In genomic region chr9:71769701-71770100, GRCm38 (mm10) we compare ENCODE assay signal across 12 mouse cellular contexts. TPM values are rescaled to one million over a fixed set of nuclear protein-coding genes. Genes with fewer than 3 reads are reported as not detected.
DNase-seq lines count a peak whose midpoint lies in the region; ATAC-seq lines count a peak whose summit lies in the region.
"Had no signal": no experiment of that assay in that cellular context is flagged by ENCODE, and none has a peak within 500 bp of the region (broad histone marks: within the 10 kb centered on the region; RNA-seq: fewer than 3 reads in every experiment).

No protein-coding gene starts in this region.

- H3K4me1 ChIP-seq in heart, embryonic 11.5 days (ENCODE audit: control insufficient read depth, insufficient read depth, low read length): peaks cover 22% of the 10 kb centered on the region
- peaks cover 13% of the 10 kb centered on the region for H3K4me1 ChIP-seq in lung, embryonic 16.5 days (replicated peaks; ENCODE audit: control insufficient read depth, insufficient read depth, low read length)
- H3K4me1 ChIP-seq in intestine, embryonic 16.5 days (ENCODE audit: control insufficient read depth, insufficient read depth, low read length): peaks cover 4% of the 10 kb centered on the region
- peaks cover 19% of the 10 kb centered on the region for H3K4me1 ChIP-seq in neural tube, embryonic 15.5 days

- intact Hi-C loops in heart, postnatal 25 days (cut with DNase I): no loop called here
- intact Hi-C loops in left cerebral cortex, postnatal 36 days (cut with DNase I): no loop called here

- no peaks in the 10 kb centered on the region for H3K36me3 ChIP-seq in heart, embryonic 11.5 days (ENCODE audit: control insufficient read depth, insufficient read depth, low read length)
- H3K36me3 ChIP-seq in lung, embryonic 16.5 days (ENCODE audit: control insufficient read depth, insufficient read depth, low read length): no peaks in the 10 kb centered on the region
- H3K36me3 ChIP-seq in intestine, embryonic 16.5 days (ENCODE audit: control insufficient read depth, insufficient read depth, low read length): no peaks in the 10 kb centered on the region
- no peaks in the 10 kb centered on the region for H3K36me3 ChIP-seq in neural tube, embryonic 15.5 days

- no peaks in the 10 kb centered on the region for H3K27me3 ChIP-seq in heart, embryonic 11.5 days (ENCODE audit: control insufficient read depth, insufficient read depth, low read length)
- H3K27me3 ChIP-seq in lung, embryonic 16.5 days (ENCODE audit: control insufficient read depth, insufficient read depth, low read depth, low read length): no peaks in the 10 kb centered on the region
- H3K27me3 ChIP-seq in intestine, embryonic 16.5 days (replicated peaks; ENCODE audit: control insufficient read depth, insufficient read depth, low read length): no peaks in the 10 kb centered on the region
- H3K27me3 ChIP-seq in neural tube, embryonic 15.5 days (replicated peaks): peaks cover 16% of the 10 kb centered on the region

- 7% methylated on average over 9 of the region's 9 CpGs for WGBS in heart, embryonic 11.5 days (ENCODE audit: insufficient replicate concordance)
- 16% methylated on average over 9 of the region's 9 CpGs for WGBS in lung, embryonic 16.5 days
- WGBS in intestine, embryonic 16.5 days: 35% methylated on average over 9 of the region's 9 CpGs
- WGBS in neural tube, embryonic 15.5 days: 31% methylated on average over 9 of the region's 9 CpGs

- ATAC-seq in heart, embryonic 11.5 days (replicated peaks; ENCODE audit: insufficient number of reproducible peaks, low FRiP score, low TSS enrichment): no peak
- ATAC-seq in lung, embryonic 16.5 days (ENCODE audit: low read depth): no peak
- ATAC-seq in intestine, embryonic 16.5 days: no peak
- no peak for ATAC-seq in neural tube, embryonic 15.5 days (ENCODE audit: low FRiP score)
- ATAC-seq: CD4-positive, CD25-positive, alpha-beta regulatory T cell, adult 4 months had no signal

- H3K9ac ChIP-seq in heart, embryonic 11.5 days (ENCODE audit: low read depth, low read length): peak overlapping the region; percentile 86
- no peak overlapping the region for H3K9ac ChIP-seq in lung, embryonic 16.5 days (ENCODE audit: low read length)
- H3K9ac ChIP-seq in intestine, embryonic 16.5 days (ENCODE audit: low read depth, low read length): no peak overlapping the region
- H3K9ac ChIP-seq in neural tube, embryonic 15.5 days (replicated peaks): peak overlapping the region; percentile 17; the same call in 1 of the 2 replicates

- H3K9me3 ChIP-seq in heart, embryonic 11.5 days (replicated peaks; ENCODE audit: control insufficient read depth, low read length): no peaks in the 10 kb centered on the region
- H3K9me3 ChIP-seq in lung, embryonic 16.5 days (ENCODE audit: control insufficient read depth, low read length): no peaks in the 10 kb centered on the region
- H3K9me3 ChIP-seq in intestine, embryonic 16.5 days (ENCODE audit: control insufficient read depth, low read length): no peaks in the 10 kb centered on the region
- no peaks in the 10 kb centered on the region for H3K9me3 ChIP-seq in neural tube, embryonic 15.5 days (replicated peaks)

- no peak for DNase-seq in heart, postnatal 25 days (ENCODE audit: low spot score)
- DNase-seq in lung, adult 18-20 months: no peak
- DNase-seq in left cerebral cortex, postnatal 36 days (ENCODE audit: low spot score in 2 of 2): no peak
- no peak for DNase-seq in cerebellum, postnatal 4 days (ENCODE audit: low spot score in 2 of 2)
- DNase-seq: kidney, adult 11 months; right cerebral cortex, adult 18-20 months; thymus, adult 2 months had no signal

- no peak overlapping the region for H3K27ac ChIP-seq in heart, embryonic 11.5 days (ENCODE audit: low read depth, low read length)
- no peak overlapping the region for H3K27ac ChIP-seq in lung, embryonic 16.5 days (ENCODE audit: low read length)
- H3K27ac ChIP-seq in intestine, embryonic 16.5 days (ENCODE audit: low read length): no peak overlapping the region
- no peak overlapping the region for H3K27ac ChIP-seq in neural tube, embryonic 15.5 days (replicated peaks)

- H3K4me3 ChIP-seq in heart, embryonic 11.5 days (ENCODE audit: low read depth, low read length): peak overlapping the region; percentile 80
- H3K4me3 ChIP-seq in lung, embryonic 16.5 days (ENCODE audit: low read length): peak overlapping the region; percentile 73
- no peak overlapping the region for H3K4me3 ChIP-seq in intestine, embryonic 16.5 days (ENCODE audit: low read length)
- peak overlapping the region; percentile 60 for H3K4me3 ChIP-seq in neural tube, embryonic 15.5 days (replicated peaks)

- H3K4me2 ChIP-seq in heart, embryonic 11.5 days: peak overlapping the region; percentile 82
- peak overlapping the region; percentile 81 for H3K4me2 ChIP-seq in lung, embryonic 16.5 days (ENCODE audit: low read depth, low read length)
- H3K4me2 ChIP-seq in intestine, embryonic 16.5 days (ENCODE audit: low read depth, low read length): peak overlapping the region; percentile 79; the same call in 1 of the 2 replicates
- peak overlapping the region; percentile 91 for H3K4me2 ChIP-seq in neural tube, embryonic 15.5 days

RNA-seq across cellular contexts. Expression of gene Cgnl1, which starts 1.7 kb away (rescaled TPM):
- 37.0 and 48.8 TPM in 2 replicates for polyA plus RNA-seq in heart, embryonic 11.5 days (2014; fragmentation: Nextera tagmentation; extraction: Ambion mirVana)
- 10 to 100 TPM; 33.5 to 39.9 TPM for total RNA-seq in heart, postnatal 25 days (2021)
- polyA plus RNA-seq in lung, embryonic 16.5 days (2015; fragmentation: Nextera tagmentation; extraction: Ambion mirVana): 21.4 and 21.8 TPM in 2 replicates
- polyA plus RNA-seq in intestine, embryonic 16.5 days (2015; fragmentation: Nextera tagmentation; extraction: Ambion mirVana): 6.0 and 7.0 TPM in 2 replicates
- 6.9 and 8.0 TPM in 2 replicates for polyA plus RNA-seq in neural tube, embryonic 15.5 days (2015; fragmentation: Nextera tagmentation; extraction: Ambion mirVana)
- total RNA-seq in left cerebral cortex, postnatal 36 days (2021): 10 to 100 TPM; 11.3 to 11.4 TPM
- polyA plus RNA-seq: CD4-positive, CD25-positive, alpha-beta regulatory T cell, adult 4 months had no signal

Comparison
In these comparisons a context has a peak if more than half of its experiments do, and no peak if none do; other contexts are left out.
1. H3K9ac ChIP-seq: peak in heart, embryonic 11.5 days (single experiment) and neural tube, embryonic 15.5 days (single experiment); none in lung, embryonic 16.5 days (single experiment) and intestine, embryonic 16.5 days (single experiment).
2. Peak in every context shown above with its lines, with median percentiles within 50 percentile points of each other: H3K4me2 ChIP-seq.